Mouse (Mus musculus): Measurements from ENCODE around the gene Fars2.

Gene Fars2

DNA sequence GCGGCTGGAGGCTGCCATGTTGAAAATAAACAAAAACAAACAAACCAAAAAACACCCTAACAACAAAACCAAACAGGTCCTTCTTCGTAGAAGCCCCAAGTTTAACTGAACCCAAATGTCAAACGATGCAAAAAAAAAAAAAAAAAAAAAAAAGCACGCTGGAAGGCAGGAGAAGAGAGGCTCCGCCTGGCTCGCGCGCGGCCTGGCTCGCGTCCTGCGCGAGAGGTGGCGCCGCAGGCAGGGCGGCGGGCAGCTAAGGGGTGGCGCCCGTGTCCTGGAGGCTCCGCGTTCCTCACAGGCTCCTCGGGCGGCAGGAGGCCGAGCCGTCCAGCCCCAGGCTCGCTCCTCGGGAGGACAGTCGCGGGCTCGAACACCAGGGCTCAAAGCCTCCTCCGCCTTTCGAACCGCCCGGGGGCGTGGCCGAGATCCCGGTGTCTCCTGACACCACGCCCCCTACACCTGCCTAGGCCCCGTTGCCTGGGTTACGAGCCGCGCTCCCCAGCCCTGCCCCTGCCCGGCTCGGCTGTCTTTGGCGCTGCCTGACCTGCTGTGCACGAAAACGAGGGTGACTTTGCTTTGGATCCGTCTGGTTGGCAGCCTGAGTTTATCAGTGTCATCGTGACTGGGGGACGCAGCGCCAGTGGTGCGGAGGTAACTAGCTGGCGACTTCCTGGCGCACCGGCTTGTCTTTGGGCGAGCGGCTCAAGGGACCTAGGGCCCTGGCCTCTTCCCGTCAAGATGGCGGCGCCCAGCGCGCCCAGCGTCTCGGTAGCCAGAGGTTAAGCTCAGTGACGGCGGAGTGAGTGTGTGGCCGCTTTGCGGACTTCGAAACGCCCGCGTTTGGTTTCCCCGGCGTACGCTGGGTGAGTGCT, at the start of gene Fars2, which contains the start of gene Lyrm4:
Gene Fars2, plus strand, starts transcription at position 270 of the 872 bp plus-strand sequence.
Gene Lyrm4, minus strand, starts transcription at position 384 of the 872 bp plus-strand sequence.
- DNase-seq, result peak; percentile 99

DNA sequence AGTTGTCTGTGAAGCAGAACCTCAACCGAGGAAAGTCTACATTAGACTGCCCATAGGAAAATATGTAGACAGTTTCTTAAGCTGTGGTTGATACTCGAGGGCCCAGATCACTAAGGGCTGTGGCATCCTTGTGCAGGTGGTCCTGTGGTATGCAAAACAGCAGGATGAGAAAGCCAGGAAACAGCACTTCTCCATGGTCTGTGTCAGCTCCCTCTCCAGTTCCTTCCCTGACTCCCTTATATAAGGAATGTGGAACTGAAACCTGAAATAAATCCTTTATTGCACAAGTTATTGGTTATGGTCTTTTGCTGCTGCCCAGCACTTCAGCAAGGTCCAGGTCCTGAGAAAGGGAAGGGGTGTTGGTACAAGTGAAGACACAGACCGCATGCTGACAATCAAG, 42.7 kb upstream of the Fars2 start:
- DNase-seq, result no peak

GRCm38 (mm10) chr13:36081591-36081990, 35.6 kb upstream of the Fars2 start:
- no peak for DNase-seq

GRCm38 (mm10) chr13:36084701-36085100, 32.5 kb upstream of the Fars2 start:
- DNase-seq, result no peak

DNA sequence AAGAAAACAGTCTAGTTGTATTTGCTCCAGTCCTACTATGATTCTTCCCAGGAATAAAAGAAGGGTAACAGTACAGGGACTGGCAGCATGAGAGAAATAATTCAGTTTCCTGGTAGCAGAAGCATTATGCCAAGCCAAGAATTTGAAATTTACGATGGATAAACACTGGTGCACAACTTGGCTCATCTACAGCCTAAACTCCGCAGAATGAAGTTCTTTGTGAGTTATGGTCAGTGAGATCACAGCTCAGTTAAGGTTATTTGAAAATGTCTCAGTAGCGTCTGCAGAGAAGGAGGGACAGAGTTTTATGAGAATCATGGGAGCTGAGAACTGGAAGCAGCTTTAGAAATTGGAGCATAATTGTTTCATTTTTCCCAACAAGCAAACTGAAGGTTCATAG, 31.2 kb upstream of the Fars2 start:
- DNase-seq, result no peak

GRCm38 (mm10) chr13:36086608-36087391, 30.4 kb upstream of the Fars2 start:
- no peak for DNase-seq

GRCm38 (mm10) chr13:36087427-36087826, 29.8 kb upstream of the Fars2 start:
- no peak for DNase-seq

GRCm38 (mm10) chr13:36088168-36088567, 29.0 kb upstream of the Fars2 start:
- no peak for DNase-seq

DNA sequence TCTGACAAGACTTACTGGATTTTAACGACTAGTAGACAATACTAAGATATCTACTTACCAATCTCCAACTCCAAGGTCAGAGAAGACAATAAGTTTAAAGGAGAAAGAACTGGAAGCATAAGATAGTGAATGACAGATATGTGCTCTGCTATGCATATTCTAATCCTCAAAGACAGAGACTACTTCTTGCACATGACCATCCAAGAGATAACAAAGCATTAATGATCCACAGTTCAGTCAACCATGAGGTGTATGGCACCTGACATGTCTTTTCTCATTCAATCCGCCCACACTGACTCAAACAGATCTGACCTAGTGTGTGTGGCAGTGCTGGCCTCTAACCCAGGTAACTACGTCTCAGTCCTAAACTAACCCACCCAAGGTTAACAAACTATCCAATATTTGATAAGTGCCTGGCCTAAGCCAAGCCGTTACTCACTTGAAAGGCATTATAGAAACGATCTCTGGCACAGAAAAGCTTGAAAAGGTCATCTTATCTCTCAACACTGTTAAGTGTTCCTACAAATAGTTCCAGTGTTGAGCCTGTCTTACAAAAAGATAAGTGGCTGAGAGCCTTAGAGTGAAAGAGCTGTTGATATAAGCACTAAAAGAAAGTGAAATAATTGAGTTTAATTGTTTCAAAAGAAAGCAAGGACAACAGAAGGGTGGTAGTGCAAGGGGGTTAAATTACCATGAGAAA, 20.4 kb upstream of the Fars2 start:
- no peak for DNase-seq

- DNase-seq, result no peak
These were observed 11.6 kb upstream of the Fars2 start for GRCm38 (mm10) chr13:36105591-36105990.

GRCm38 (mm10) chr13:36108528-36108927, 8.7 kb upstream of the Fars2 start:
- DNase-seq, result no peak

- DNase-seq, result no peak
These were observed 5.9 kb upstream of the Fars2 start for GRCm38 (mm10) chr13:36111331-36111730.

GRCm38 (mm10) chr13:36113181-36113580, 4.0 kb upstream of the Fars2 start:
- no peak for DNase-seq

DNA sequence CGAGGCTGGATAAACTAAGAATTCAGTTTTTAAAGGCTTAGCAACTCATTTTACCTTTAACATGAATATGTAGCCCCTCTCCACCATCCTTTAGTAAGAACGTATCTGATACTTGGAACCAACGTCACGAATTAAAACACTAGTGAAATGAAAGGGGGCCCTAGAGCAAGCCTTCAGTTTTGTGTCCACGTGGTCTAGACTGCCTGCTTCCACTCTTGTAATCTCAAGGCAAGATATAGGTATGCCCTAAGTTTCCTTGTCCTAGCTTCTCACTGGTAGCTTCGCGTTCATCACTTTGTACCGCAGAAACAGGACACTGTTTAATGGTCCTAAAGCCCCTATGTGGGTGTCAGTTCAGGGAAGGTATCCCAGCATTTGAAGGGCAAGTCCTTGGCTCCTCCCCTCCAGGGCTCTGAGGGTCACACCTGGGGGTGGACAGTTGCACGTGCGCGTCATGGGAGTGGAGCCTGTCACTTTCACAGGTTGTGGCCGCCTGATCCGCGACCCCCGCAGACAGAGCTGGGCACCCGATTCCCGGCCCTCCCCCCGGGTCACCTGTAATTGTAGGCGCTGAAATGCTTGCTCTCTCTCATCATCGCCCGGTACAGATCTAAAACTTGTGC, 581 bp upstream of the Fars2 start:
- DNase-seq, result peak; percentile 50

DNA sequence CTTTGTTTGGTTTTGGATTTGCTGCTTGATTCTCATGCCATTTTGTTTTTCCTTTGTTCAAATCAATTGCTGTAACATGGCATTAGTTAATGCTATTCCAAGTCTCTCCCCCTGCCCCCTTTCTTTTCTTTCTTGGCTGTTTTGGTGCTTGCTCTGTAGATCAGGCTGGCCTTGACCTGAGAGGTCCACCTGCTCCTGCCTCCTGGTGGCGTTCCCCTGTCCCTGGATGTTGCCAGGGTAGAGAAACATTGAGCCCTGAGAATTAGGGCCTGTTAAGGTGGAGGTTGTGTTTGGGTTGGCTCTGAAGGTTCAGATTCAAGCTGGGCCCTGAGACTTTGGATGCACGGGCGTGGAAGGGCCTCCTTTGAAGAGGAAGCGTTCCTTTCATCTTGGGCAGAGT, 2.5 kb downstream of the Fars2 start:
- DNase-seq, result peak; percentile 16

GRCm38 (mm10) chr13:36120606-36121005, 3.4 kb downstream of the Fars2 start:
- DNase-seq, result no peak

DNA sequence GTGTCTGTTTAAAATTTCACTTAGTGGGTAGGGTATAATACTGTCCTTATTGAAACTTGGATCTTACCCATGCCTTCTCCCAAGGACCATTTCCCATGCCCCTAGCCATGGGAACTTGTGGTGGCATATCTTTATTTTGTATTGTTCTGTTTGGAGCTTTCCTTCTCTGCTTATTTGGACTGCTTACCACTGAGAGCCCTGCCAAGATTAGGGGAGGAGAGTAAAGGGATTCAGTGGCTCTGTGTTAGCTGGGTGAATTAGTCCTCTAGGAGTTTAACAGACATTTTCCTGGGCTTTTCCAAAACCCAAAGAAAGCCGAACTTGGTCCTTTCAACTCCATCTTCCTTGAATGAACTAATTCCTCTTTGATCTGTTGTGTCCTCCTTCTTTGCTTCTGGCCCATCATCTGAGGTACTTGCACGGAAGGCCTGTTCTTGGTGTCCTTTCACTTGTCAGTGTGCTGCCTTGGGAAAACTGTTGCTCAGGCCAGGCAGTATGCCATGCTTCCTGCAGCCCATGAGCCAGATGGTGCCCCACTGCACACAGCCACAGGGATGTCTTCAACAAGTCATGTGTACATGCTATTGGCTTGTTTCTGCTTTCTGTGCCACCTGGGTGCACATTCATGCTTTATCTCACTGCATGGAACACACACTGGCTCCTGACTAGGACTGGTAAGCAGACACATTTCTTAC, 12.3 kb downstream of the Fars2 start:
- DNase-seq, result no peak

DNA sequence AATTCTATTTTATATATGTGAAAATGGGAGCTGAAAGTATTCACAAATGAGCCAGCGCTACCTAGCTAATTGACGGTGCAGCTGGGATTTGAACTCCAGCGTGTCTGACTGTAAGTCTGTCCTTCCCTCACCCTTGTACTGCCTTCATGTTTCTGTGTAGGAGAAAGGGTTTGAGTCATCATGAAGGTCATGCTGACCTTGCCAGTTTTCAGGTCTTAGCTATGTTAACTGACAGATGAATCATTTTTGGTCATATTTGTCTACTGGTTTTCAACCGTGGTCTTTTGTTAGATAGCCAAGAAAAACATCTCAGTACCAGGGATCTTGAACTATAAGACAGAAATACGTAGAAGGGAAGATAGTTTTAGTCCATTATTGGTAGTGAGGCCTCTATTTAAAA, 14.2 kb downstream of the Fars2 start:
- no peak for DNase-seq

- no peak for DNase-seq
These were observed 14.9 kb downstream of the Fars2 start for GRCm38 (mm10) chr13:36131992-36132649.

DNA sequence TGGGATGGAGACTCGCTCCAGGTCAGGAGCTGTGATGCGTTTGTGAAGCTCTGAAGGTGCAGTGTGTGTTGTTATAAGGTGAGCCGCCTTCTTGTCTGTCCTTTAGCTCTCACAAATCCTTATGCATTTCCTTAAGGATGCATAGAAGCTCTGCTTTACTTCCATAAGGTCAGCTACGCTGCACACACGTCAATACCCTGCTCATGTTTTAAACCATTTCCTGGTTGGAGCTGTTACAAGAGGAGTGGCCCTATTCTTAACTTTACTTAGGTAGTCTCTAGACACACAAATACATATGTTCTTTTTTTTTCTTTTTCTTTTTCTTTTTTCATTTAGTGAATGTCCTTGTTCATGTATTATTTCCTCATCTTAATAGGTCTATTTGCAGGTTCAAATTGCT, 22.5 kb downstream of the Fars2 start:
- DNase-seq, result no peak

- DNase-seq, result no peak
These were observed 23.2 kb downstream of the Fars2 start for GRCm38 (mm10) chr13:36140247-36141016.
